Mouse (Mus musculus) MEL (cell line): Measurements from ENCODE around the gene Fndc1.

Experiments
- BHLHE40 ChIP-seq: IDR thresholded peaks from 2 replicates; pipeline ENCODE4 v1.6.1; 2012; ENCODE audit warnings: low read depth, mild to moderate bottlenecking, inconsistent platforms, low read length, improper control_type of control experiment, borderline replicate concordance
- CTCF ChIP-seq, 3 experiments: IDR thresholded peaks in 2 of 3; conservative IDR thresholded peaks in 1 of 3; 2 replicates each; pipeline ENCODE4 v1.5.1; 2011 to 2012; ENCODE audit warnings: low read length in 3 of 3, low read depth in 2 of 3, mild to moderate bottlenecking in 2 of 3, improper control_type of control experiment in 1 of 3, inconsistent platforms in 1 of 3, mixed read lengths in 1 of 3, moderate library complexity in 1 of 3; ENCODE audit not compliant: control insufficient read depth in 1 of 3, insufficient read depth in 1 of 3, poor library complexity in 1 of 3, severe bottlenecking in 1 of 3
- EP300 ChIP-seq, 2 experiments: IDR thresholded peaks; 2 replicates each; pipeline ENCODE4 v1.6.1; 2011; ENCODE audit warnings: improper control_type of control experiment in 2 of 2, low read length in 2 of 2, low read depth in 1 of 2, mild to moderate bottlenecking in 1 of 2
- GABPA ChIP-seq: IDR thresholded peaks from 2 replicates; pipeline ENCODE4 v1.6.1; 2012; ENCODE audit warnings: low read depth, mild to moderate bottlenecking, inconsistent platforms, low read length, improper control_type of control experiment, moderate library complexity
- HCFC1 ChIP-seq: IDR thresholded peaks from 2 replicates; pipeline ENCODE4 v1.6.1; 2012; ENCODE audit warnings: low read depth, mild to moderate bottlenecking, inconsistent platforms, low read length, improper control_type of control experiment, moderate library complexity
- MAZ ChIP-seq: IDR thresholded peaks from 2 replicates; pipeline ENCODE4 v1.6.1; 2012; ENCODE audit warnings: low read depth, mild to moderate bottlenecking, inconsistent platforms, low read length, improper control_type of control experiment
- MXI1 ChIP-seq: IDR thresholded peaks from 2 replicates; pipeline ENCODE4 v1.6.1; 2011; ENCODE audit warnings: mild to moderate bottlenecking, low read depth, low read length, improper control_type of control experiment
- POLR2A ChIP-seq, 2 experiments: IDR thresholded peaks; 2 replicates each; pipeline ENCODE4 v1.6.1; 2011 to 2012; ENCODE audit warnings: low read length in 2 of 2, mild to moderate bottlenecking in 2 of 2, control low read depth in 1 of 2, improper control_type of control experiment in 1 of 2, low read depth in 1 of 2, moderate library complexity in 1 of 2; ENCODE audit not compliant: control insufficient read depth in 1 of 2, insufficient read depth in 1 of 2, poor library complexity in 1 of 2
- USF2 ChIP-seq, 2 experiments: IDR thresholded peaks; 2 replicates each; pipeline ENCODE4 v1.6.1; 2011 to 2012; ENCODE audit warnings: improper control_type of control experiment in 2 of 2, low read length in 2 of 2, borderline replicate concordance in 1 of 2, inconsistent platforms in 1 of 2, low read depth in 1 of 2, mild to moderate bottlenecking in 1 of 2; ENCODE audit not compliant: insufficient read depth in 1 of 2

DNA sequence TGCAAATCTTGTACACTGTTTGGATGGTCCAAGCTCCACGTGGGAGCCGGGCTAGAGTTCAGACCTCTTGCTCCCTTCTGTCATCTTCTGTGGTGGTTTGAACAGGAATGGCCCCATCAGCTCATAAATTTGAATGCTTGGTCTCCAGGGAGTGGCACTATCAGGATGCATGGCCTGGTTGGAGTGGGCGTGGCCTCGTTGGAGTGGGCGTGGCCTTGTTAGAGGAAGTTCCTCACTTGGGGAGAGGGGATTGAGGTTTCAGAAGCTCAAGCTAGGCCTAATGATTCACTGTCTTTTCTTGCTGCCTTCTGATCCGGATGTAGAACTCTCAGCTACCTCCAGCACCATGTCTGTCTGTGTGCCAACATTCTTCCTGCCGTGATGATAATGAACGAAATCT lies 28.7 kb upstream of the Fndc1 start:
- TF ChIP-seq GABPA (no peak), MAZ (no peak), CTCF (IDR thresholded peaks at IDR 0.05 in 2 of 3, conservative IDR thresholded peaks at IDR 0.05 in 1 of 3; ENCODE audit: control insufficient read depth in 1 of 3, insufficient read depth in 1 of 3, low read depth in 2 of 3, low read length in 3 of 3, poor library complexity in 1 of 3, severe bottlenecking in 1 of 3) (no peak), USF2 (IDR thresholded peaks at IDR 0.05; ENCODE audit: borderline replicate concordance in 1 of 2, insufficient read depth in 1 of 2, low read depth in 1 of 2, low read length in 2 of 2) (no peak), HCFC1 (no peak), BHLHE40 (no peak), MXI1 (no peak), EP300 (IDR thresholded peaks at IDR 0.05; ENCODE audit: low read depth in 1 of 2, low read length in 2 of 2) (no peak), POLR2A (IDR thresholded peaks at IDR 0.05; ENCODE audit: control insufficient read depth in 1 of 2, insufficient read depth in 1 of 2, low read depth in 1 of 2, low read length in 2 of 2, poor library complexity in 1 of 2) (no peak)
